Mouse (Mus musculus) gastrocnemius, postnatal 14 days (tissue): ENCODE results near the gene Gm45753. TPM values are rescaled to one million over a fixed set of nuclear protein-coding genes. Genes with fewer than 3 reads are reported as not detected.
A peak's percentile ranks its signal among the peaks of the same experiment; 100 is the strongest.
"Not testable (repeated sequence)": the region's sequence is repeated elsewhere in the genome, so short reads cannot be mapped to it uniquely, and the experiment has no call there.

Source experiments
- DNase-seq: peaks from one replicate; pipeline ENCODE4 v3.0.0; 2021; ENCODE audit warnings: mixed read lengths
- intact Hi-C: fragments of 180-260 bp; cut with DNase I; formaldehyde crosslinking; loops from one replicate; pipeline ENCODE4 v1.15.1; 2025; ENCODE audit warnings: low total_unique reads
- long read RNA-seq, 2 experiments: library from polyadenylated mRNA; stranded (forward); transcript quantifications; one replicate each; pipeline ENCODE4 v2.0.0; 2021
- total RNA-seq, 2 experiments: library from RNA; stranded (reverse); gene quantifications; 2 replicates each; pipeline ENCODE4 v1.2.3; 2021

The Gm45753 gene
- not detected for total RNA-seq
- long read RNA-seq, experiment 1: 0 reads
- long read RNA-seq, experiment 2: 0 reads

- DNase-seq: no peak
- intact Hi-C loops: no loop called here
Measured at GRCm38 (mm10) chr8:45308366-45308765, at the start of gene Gm45753. Gene Gm45753, minus strand, starts transcription at chr8:45308466.

GRCm38 (mm10) chr8:45355809-45356208 lies 47.5 kb upstream of the Gm45753 start:
- no peak for DNase-seq
- intact Hi-C loops: no loop called here

- DNase-seq: peak; percentile 21
- intact Hi-C loops: no loop called here
Measured at GRCm38 (mm10) chr8:45345031-45345430, 36.8 kb upstream of the Gm45753 start.

GRCm38 (mm10) chr8:45344298-45344697 lies 36.0 kb upstream of the Gm45753 start:
- DNase-seq: no peak
- intact Hi-C loops: no loop called here

- no peak for DNase-seq
- intact Hi-C loops: no loop called here
Measured at GRCm38 (mm10) chr8:45341630-45342628, 33.7 kb upstream of the Gm45753 start.

- intact Hi-C loops: no loop called here
- DNase-seq: peak; percentile 14
Measured at GRCm38 (mm10) chr8:45333493-45333892, 25.2 kb upstream of the Gm45753 start.

- DNase-seq: peak; percentile 62
- intact Hi-C loops: no loop called here
Measured at GRCm38 (mm10) chr8:45332685-45333409, 24.6 kb upstream of the Gm45753 start, which contains the start of gene Cyp4v3. Gene Cyp4v3, minus strand, starts transcription at chr8:45333216.

GRCm38 (mm10) chr8:45330856-45331255 lies 22.6 kb upstream of the Gm45753 start:
- intact Hi-C loops: no loop called here

GRCm38 (mm10) chr8:45329206-45329980 lies 21.1 kb upstream of the Gm45753 start:
- intact Hi-C loops: no loop called here
- DNase-seq: no peak

More at GRCm38 (mm10) chr8:45330856-45331255, 22.6 kb upstream of the Gm45753 start:
- DNase-seq: no peak

- intact Hi-C loops, DNase-seq: not testable (repeated sequence)
Measured at GRCm38 (mm10) chr8:45327076-45327475, 18.8 kb upstream of the Gm45753 start.

- intact Hi-C loops: no loop called here
- no peak for DNase-seq
Measured at GRCm38 (mm10) chr8:45324151-45324550, 15.9 kb upstream of the Gm45753 start.

GRCm38 (mm10) chr8:45321365-45321764 lies 13.1 kb upstream of the Gm45753 start:
- intact Hi-C loops: no loop called here
- DNase-seq: no peak

- intact Hi-C loops: no loop called here
- no peak for DNase-seq
Measured at GRCm38 (mm10) chr8:45320930-45321329, 12.7 kb upstream of the Gm45753 start.

- intact Hi-C loops: no loop called here
Measured at GRCm38 (mm10) chr8:45310967-45311366, 2.7 kb upstream of the Gm45753 start.

GRCm38 (mm10) chr8:45305479-45305878 lies 2.8 kb downstream of the Gm45753 start:
- intact Hi-C loops: no loop called here
- no peak for DNase-seq

More at GRCm38 (mm10) chr8:45310967-45311366, 2.7 kb upstream of the Gm45753 start:
- DNase-seq: no peak

- no peak for DNase-seq
- intact Hi-C loops: no loop called here
Measured at GRCm38 (mm10) chr8:45304354-45304753, 3.9 kb downstream of the Gm45753 start.

- DNase-seq: no peak
Measured at GRCm38 (mm10) chr8:45302390-45302789, 5.9 kb downstream of the Gm45753 start.

GRCm38 (mm10) chr8:45295276-45295675 lies 13.0 kb downstream of the Gm45753 start:
- DNase-seq: no peak
- intact Hi-C loops: no loop called here

More at GRCm38 (mm10) chr8:45302390-45302789, 5.9 kb downstream of the Gm45753 start:
- intact Hi-C loops: no loop called here

GRCm38 (mm10) chr8:45294687-45295086 lies 13.6 kb downstream of the Gm45753 start, which contains the start of gene Klkb1:
Gene Klkb1, minus strand, starts transcription at chr8:45294859.
- intact Hi-C loops: no loop called here
- DNase-seq: no peak
